ENCODE assay signal across 8 mouse cellular contexts in the genomic region with DNA sequence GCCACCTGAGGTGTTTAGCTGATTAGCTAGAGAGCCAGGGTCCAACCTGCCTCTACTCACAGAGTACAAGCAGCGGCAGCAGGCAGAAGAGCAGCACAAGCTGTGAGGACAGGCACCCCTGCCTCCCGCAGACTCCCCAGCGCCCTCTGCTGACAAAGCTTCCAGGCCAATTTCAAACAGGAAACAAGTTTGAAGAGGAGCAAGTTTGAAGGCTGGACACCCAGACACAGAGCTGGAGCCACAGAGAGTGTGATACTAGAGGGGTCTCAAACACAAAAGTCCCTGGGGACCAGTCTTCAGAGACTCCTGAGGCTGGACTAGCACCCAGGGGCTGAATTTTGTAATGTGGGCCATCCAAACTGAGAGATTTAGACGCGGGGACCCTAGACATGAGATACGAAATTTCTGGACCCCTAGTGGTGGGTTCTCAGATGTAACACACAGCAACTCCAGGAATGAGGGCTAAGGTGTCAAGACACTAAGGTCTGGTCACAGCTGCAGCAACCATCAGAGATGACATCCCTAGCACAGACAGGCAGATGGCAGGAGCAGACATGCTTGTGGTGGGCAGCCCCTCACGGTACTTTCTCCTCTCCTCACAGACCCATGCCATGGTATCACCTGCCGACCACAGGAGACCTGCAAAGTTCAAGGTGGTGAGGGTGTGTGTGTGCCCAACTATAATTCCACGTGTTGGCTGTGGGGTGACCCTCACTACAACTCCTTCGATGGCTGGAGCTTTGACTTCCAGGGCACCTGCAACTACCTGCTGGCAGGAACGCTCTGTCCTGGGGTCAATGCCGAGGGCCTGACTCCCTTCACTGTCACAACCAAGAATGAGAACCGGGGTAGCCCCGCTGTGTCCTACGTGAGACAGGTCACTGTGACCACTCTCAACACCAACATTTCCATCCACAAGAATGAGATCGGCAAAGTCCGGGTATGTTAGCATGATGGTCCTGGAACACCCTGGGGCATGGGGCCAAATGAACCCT. TPM values are rescaled to one million over a fixed set of nuclear protein-coding genes. Genes with fewer than 3 reads are reported as not detected.
DNase-seq lines count a peak whose midpoint lies in the region; ATAC-seq lines count a peak whose summit lies in the region.

No protein-coding gene starts in this region.

- H3K9ac ChIP-seq in kidney, embryonic 14.5 days (ENCODE audit: low read depth, low read length): no peak overlapping the region

- whole genome bisulfite sequencing in kidney, embryonic 14.5 days: 71% methylated on average over 17 of the region's 17 CpGs
- WGBS in forebrain, embryonic 10.5 days: 64% methylated on average over 17 of the region's 17 CpGs

- no peak for ATAC-seq in kidney, embryonic 14.5 days (ENCODE audit: low FRiP score, low TSS enrichment)
- peak; percentile 46; the same call in 1 of the 2 replicates for ATAC-seq in megakaryocyte progenitor cell, adult 5-6 weeks (replicated peaks; ENCODE audit: poor library complexity)
- ATAC-seq in cerebellum, adult (ENCODE audit: insufficient number of reproducible peaks, low FRiP score, low TSS enrichment): no peak

- H3K27me3 ChIP-seq in kidney, embryonic 14.5 days (ENCODE audit: control insufficient read depth, insufficient read depth, low read length): no peaks in the 10 kb centered on the region
- H3K27me3 ChIP-seq in forebrain, embryonic 10.5 days (ENCODE audit: poor library complexity, severe bottlenecking): peaks cover 20% of the 10 kb centered on the region

- H3K36me3 ChIP-seq in kidney, embryonic 14.5 days (ENCODE audit: control insufficient read depth, insufficient read depth, low read length): no peaks in the 10 kb centered on the region
- no peaks in the 10 kb centered on the region for H3K36me3 ChIP-seq in forebrain, embryonic 10.5 days (replicated peaks)

- H3K4me1 ChIP-seq in kidney, embryonic 14.5 days (ENCODE audit: control insufficient read depth, insufficient read depth, low read length): no peaks in the 10 kb centered on the region
- peaks cover 9% of the 10 kb centered on the region; the same call in 1 of the 2 replicates for H3K4me1 ChIP-seq in forebrain, embryonic 10.5 days

- H3K4me2 ChIP-seq in kidney, embryonic 14.5 days (replicated peaks; ENCODE audit: low read depth, low read length): no peak overlapping the region

- peak; percentile 28 for DNase-seq in kidney, adult 11 months
- DNase-seq in CD4-positive helper T cell, adult 2 months (ENCODE audit: low read depth, low spot score): peak; percentile 16
- DNase-seq in NIH3T3 (ENCODE audit: low read depth): peak; percentile 69
- DNase-seq in induced T-regulatory cell, adult 2 months (ENCODE audit: low read depth): peak; percentile 41
- DNase-seq in forebrain, embryonic 10.5 days (ENCODE audit: extremely low spot score, low spot score): no peak

- H3K9me3 ChIP-seq in kidney, embryonic 14.5 days (ENCODE audit: control insufficient read depth, low read length): no peaks in the 10 kb centered on the region; the same call in 1 of the 2 replicates
- H3K9me3 ChIP-seq in forebrain, embryonic 10.5 days: peaks cover 24% of the 10 kb centered on the region

- H3K4me3 ChIP-seq in kidney, embryonic 14.5 days (ENCODE audit: low read length): no peak overlapping the region
- H3K4me3 ChIP-seq in forebrain, embryonic 10.5 days: no peak overlapping the region

- no peak overlapping the region for H3K27ac ChIP-seq in kidney, embryonic 14.5 days (ENCODE audit: low read depth, low read length)
- H3K27ac ChIP-seq in forebrain, embryonic 10.5 days: no peak overlapping the region

RNA-seq across cellular contexts. Expression of gene 9530053A07Rik, which starts 28.4 kb away (rescaled TPM):
- not detected in 2 replicates for polyA plus RNA-seq in kidney, embryonic 14.5 days (2014; fragmentation: Nextera tagmentation; extraction: Ambion mirVana)
- total RNA-seq in megakaryocyte progenitor cell, adult 5-6 weeks (2015): not detected in 2 replicates
- not detected in 2 replicates for total RNA-seq in megakaryocyte progenitor cell, adult 5-6 weeks (2017)
- 0.05 and 0.10 TPM in 2 replicates for polyA plus RNA-seq in forebrain, embryonic 10.5 days (2016; fragmentation: Nextera tagmentation; extraction: Ambion mirVana)

RNA-seq across cellular contexts. Expression of gene Fcgbp, which starts 29.9 kb away (rescaled TPM):
- 0.19 and 0.49 TPM in 2 replicates for polyA plus RNA-seq in kidney, embryonic 14.5 days (2014; fragmentation: Nextera tagmentation; extraction: Ambion mirVana)
- not detected in 2 replicates for total RNA-seq in megakaryocyte progenitor cell, adult 5-6 weeks (2015)
- not detected in 2 replicates for total RNA-seq in megakaryocyte progenitor cell, adult 5-6 weeks (2017)
- 0.25 and 0.40 TPM in 2 replicates for polyA plus RNA-seq in forebrain, embryonic 10.5 days (2016; fragmentation: Nextera tagmentation; extraction: Ambion mirVana)

RNA-seq across cellular contexts. Expression of gene Psmc4, which starts 51.0 kb away (rescaled TPM):
- polyA plus RNA-seq in kidney, embryonic 14.5 days (2014; fragmentation: Nextera tagmentation; extraction: Ambion mirVana): 301 and 321 TPM in 2 replicates
- 151 and 170 TPM in 2 replicates for total RNA-seq in megakaryocyte progenitor cell, adult 5-6 weeks (2015)
- 142 and 166 TPM in 2 replicates for total RNA-seq in megakaryocyte progenitor cell, adult 5-6 weeks (2017)
- 445 and 464 TPM in 2 replicates for polyA plus RNA-seq in forebrain, embryonic 10.5 days (2016; fragmentation: Nextera tagmentation; extraction: Ambion mirVana)
